Mouse (Mus musculus) spleen, postnatal 4 days (tissue): ENCODE measurements around the gene Dnmt3b.
"Not testable (repeated sequence)": the region's sequence is repeated elsewhere in the genome, so short reads cannot be mapped to it uniquely, and the experiment has no call there.

Experiments used
- DNase-seq, 2 experiments: peaks; one replicate each; pipeline ENCODE4 v3.0.0; 2022; ENCODE audit warnings: low spot score in 2 of 2

The Dnmt3b gene

DNA sequence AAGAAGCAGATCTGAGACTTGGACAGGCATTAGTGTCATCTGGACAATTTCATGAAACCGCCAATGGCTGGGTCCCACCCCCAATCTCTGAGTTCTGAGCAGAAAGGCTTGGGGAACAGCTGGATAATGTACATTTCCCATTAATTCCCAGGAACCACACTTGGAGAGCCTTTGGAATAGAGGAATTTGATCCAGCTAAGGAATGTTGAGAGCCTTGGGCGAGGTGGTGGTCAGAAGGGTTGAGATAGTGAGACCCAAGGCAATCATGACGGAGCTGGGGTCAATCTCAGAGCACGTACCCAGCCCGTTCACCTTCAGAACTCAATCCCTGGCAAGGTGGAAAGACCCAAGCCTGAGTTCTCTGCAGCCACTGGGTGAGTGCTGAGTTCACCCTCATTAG lies 16.0 kb upstream of the Dnmt3b start:
- no peak for DNase-seq

DNA sequence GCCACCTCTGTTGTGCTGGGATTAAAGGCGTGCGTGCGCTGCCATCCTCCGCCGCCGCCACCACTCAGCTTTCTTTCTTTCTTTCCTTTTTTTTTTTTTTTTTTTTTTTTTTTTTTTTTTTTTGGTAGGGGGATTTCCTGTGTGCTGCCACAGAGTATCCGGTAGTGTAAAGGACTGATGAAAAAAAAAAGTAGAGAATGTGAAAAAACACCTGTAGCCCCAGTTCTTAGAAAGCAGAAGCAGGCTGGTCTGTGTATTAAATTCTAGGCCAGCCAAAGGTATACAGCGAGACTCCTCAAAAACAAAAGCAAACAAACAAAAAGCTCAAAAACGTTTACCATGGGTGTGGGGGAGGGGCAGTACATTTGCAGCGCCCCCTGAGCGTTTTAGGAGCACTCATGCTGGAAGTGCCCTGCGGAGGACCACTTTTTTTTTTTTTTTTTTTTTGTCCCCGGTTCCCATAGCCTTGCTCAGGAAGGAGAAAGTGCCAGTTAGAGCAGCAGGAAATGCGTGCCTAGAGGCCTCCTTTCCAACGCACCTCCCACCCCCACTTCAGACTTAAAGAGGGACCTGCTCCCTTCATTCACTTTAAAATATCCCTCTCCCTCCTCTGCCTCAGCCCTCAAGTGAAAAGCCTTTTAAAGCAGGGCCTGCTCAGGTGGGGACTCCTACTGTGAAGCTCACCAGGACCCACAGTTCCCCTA lies 10.1 kb upstream of the Dnmt3b start:
- DNase-seq = no peak

GRCm38 (mm10) chr2:153642496-153642895 lies 6.8 kb upstream of the Dnmt3b start:
- DNase-seq = no peak

- no peak for DNase-seq
Observed at GRCm38 (mm10) chr2:153642999-153643398, 6.3 kb upstream of the Dnmt3b start.

- no peak for DNase-seq
Observed at GRCm38 (mm10) chr2:153648773-153649297, 415 bp upstream of the Dnmt3b start.

- peak in 1 of 2 experiments; percentile 72 for DNase-seq
Observed at GRCm38 (mm10) chr2:153650014-153650687, 901 bp downstream of the Dnmt3b start.

- DNase-seq = no peak
Observed at GRCm38 (mm10) chr2:153651681-153652080, 2.4 kb downstream of the Dnmt3b start.

DNA sequence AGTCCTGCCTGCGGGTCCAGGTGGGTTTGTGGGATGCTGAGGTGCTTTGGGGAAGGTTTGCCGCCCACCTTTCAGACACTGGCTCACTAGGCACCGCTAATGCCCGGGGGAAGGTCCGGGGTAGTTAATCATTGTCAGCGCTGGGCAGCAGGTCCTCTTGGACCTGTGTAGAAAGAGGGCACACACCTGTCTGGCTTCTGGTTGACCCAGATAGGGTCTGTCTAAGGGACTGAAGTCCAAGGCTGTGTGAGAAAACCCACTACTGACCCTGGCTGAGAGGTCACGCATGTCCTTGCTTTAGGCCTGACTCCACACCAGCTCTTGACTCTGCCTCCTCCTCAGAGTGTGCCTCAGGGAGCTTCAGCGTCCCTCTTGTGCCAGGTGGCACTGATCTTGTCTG lies 8.4 kb downstream of the Dnmt3b start:
- DNase-seq = not testable (repeated sequence)

DNA sequence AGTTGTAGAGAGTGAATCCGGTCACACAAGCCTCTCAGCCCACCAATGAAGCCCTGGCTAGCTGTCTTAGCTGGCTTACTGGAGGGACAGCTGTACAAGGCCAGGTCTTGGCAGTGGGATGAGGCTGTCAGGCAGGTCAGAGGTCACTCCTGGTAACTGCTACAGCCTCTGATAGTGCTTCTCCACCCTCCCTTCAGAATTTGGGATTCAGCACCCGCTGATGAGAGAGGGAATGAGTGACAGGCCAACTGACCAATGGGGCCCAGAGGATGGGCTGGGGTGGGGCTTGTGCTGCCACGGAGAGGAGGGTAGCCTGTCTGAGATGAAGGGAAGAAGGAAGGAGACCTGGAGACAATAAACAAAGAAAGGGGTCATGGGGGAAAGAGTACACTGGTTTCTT lies 11.4 kb downstream of the Dnmt3b start:
- DNase-seq = no peak

DNA sequence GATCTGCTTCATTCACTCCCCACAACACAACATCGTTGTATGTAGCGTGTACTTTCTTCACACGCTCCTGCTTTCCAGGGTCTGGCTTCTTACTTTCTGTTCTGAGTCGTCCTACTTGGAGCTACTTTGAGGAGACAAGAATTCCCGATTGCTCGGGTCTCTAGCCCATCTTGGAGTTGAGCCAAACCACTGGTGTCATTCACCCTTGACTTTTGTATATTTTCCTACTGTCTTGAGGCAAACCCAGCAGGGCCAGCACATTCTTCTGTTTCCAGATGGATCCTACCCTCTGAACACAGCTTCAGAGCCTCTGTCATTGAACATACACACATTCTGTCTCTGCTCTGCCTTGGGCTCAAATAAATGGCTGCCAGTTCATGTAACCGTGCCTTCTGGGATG lies 16.2 kb downstream of the Dnmt3b start:
- no peak for DNase-seq

- DNase-seq = no peak
Observed at GRCm38 (mm10) chr2:153668754-153669376, 19.6 kb downstream of the Dnmt3b start.

DNA sequence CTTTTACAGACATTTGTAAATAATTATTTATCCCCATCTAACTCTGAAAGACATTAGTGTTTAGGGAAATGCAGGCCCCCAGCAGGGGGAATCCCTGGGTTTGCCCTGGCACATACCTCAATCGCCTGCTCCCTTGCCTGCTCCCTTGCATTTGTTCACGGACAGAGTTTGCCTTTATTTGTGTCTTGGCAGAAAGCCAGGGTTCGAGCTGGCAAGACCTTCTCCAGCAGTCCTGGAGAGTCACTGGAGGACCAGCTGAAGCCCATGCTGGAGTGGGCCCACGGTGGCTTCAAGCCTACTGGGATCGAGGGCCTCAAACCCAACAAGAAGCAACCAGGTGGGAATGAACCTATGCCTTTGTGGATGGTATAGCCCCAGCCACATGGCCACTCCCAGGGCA lies 20.9 kb downstream of the Dnmt3b start:
- no peak for DNase-seq

GRCm38 (mm10) chr2:153672619-153673018 lies 23.4 kb downstream of the Dnmt3b start:
- no peak for DNase-seq

- DNase-seq = not testable (repeated sequence)
Observed at GRCm38 (mm10) chr2:153675364-153675763, 26.1 kb downstream of the Dnmt3b start.

- no peak for DNase-seq
Observed at GRCm38 (mm10) chr2:153676944-153677343, 27.7 kb downstream of the Dnmt3b start.

DNA sequence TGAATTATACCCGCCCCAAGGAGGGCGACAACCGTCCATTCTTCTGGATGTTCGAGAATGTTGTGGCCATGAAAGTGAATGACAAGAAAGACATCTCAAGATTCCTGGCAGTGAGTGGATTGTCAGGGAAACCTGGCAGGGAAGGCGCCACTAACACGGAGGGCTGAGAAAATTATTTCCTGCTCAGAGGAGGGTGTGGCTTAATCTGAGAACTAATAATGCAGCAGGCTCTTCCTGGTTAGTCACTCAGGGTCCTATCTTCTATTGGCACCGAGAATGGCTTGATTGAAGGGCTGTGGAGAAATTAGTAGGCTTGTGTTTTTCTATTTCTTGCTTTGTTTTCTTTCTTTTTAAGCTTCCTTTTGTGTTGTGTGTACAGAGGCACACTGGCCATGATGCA lies 28.3 kb downstream of the Dnmt3b start:
- DNase-seq = no peak

GRCm38 (mm10) chr2:153679959-153680358 lies 30.7 kb downstream of the Dnmt3b start:
- DNase-seq = no peak

- not testable (repeated sequence) for DNase-seq
Observed at GRCm38 (mm10) chr2:153693413-153693812, 44.2 kb downstream of the Dnmt3b start.

GRCm38 (mm10) chr2:153694462-153695085 lies 45.3 kb downstream of the Dnmt3b start:
- DNase-seq = peak; percentile 74 to 91

- DNase-seq = no peak
Observed at GRCm38 (mm10) chr2:153696352-153696751, 47.1 kb downstream of the Dnmt3b start, which contains the start of gene Dnmt3c. Dnmt3c (plus strand) TSS chr2:153696652.

GRCm38 (mm10) chr2:153703389-153703788 lies 54.1 kb downstream of the Dnmt3b start:
- no peak for DNase-seq

- DNase-seq = peak in 1 of 2 experiments; percentile 22
Observed at GRCm38 (mm10) chr2:153710701-153711330, 61.6 kb downstream of the Dnmt3b start.
